Mouse (Mus musculus): ENCODE measurements around the gene Efcab1.

GRCm38 (mm10) chr16:14894713-14895112, 11.7 kb upstream of the Efcab1 start:
- no peak for TF ChIP-seq CTCF (IDR thresholded peaks at IDR 0.05; ENCODE audit: low read depth)
- no peak for TF ChIP-seq EP300 (IDR thresholded peaks at IDR 0.05; ENCODE audit: low read depth)
